Mouse (Mus musculus): ENCODE data around the gene Eml6.
"Not testable (repeated sequence)": the region's sequence is repeated elsewhere in the genome, so short reads cannot be mapped to it uniquely, and the experiment has no call there.

Gene Eml6

GRCm38 (mm10) chr11:29870174-29870573 is 155.7 kb downstream of the Eml6 start:
- in situ Hi-C loops (cut with MboI; ENCODE audit: low pct_unique_long_range_greater_than_20kb in 1 of 2, low sequenced_read_pairs in 2 of 2, unreplicated experiment in 1 of 2): no loop called here

GRCm38 (mm10) chr11:29864269-29864668 is 161.6 kb downstream of the Eml6 start:
- in situ Hi-C loops (cut with MboI; ENCODE audit: low pct_unique_long_range_greater_than_20kb in 1 of 2, low sequenced_read_pairs in 2 of 2, unreplicated experiment in 1 of 2): no loop called here

GRCm38 (mm10) chr11:29861750-29862397 is 164.0 kb downstream of the Eml6 start:
- in situ Hi-C loops (cut with MboI; ENCODE audit: low pct_unique_long_range_greater_than_20kb in 1 of 2, low sequenced_read_pairs in 2 of 2, unreplicated experiment in 1 of 2): no loop called here

GRCm38 (mm10) chr11:29861040-29861439 is 164.8 kb downstream of the Eml6 start:
- in situ Hi-C loops (cut with MboI; ENCODE audit: low pct_unique_long_range_greater_than_20kb in 1 of 2, low sequenced_read_pairs in 2 of 2, unreplicated experiment in 1 of 2): no loop called here

GRCm38 (mm10) chr11:29840606-29841227 is 185.1 kb downstream of the Eml6 start:
- in situ Hi-C loops (cut with MboI; ENCODE audit: low pct_unique_long_range_greater_than_20kb in 1 of 2, low sequenced_read_pairs in 2 of 2, unreplicated experiment in 1 of 2): no loop called here

GRCm38 (mm10) chr11:29839781-29840180 is 186.1 kb downstream of the Eml6 start:
- in situ Hi-C loops (cut with MboI; ENCODE audit: low pct_unique_long_range_greater_than_20kb in 1 of 2, low sequenced_read_pairs in 2 of 2, unreplicated experiment in 1 of 2): no loop called here

- in situ Hi-C loops (cut with MboI; ENCODE audit: low pct_unique_long_range_greater_than_20kb in 1 of 2, low sequenced_read_pairs in 2 of 2, unreplicated experiment in 1 of 2): no loop called here
Measured at GRCm38 (mm10) chr11:29837066-29837465, 188.8 kb downstream of the Eml6 start.

- in situ Hi-C loops (cut with MboI; ENCODE audit: low pct_unique_long_range_greater_than_20kb in 1 of 2, low sequenced_read_pairs in 2 of 2, unreplicated experiment in 1 of 2): no loop called here
Measured at GRCm38 (mm10) chr11:29827729-29828128, 198.1 kb downstream of the Eml6 start.

- in situ Hi-C loops (cut with MboI; ENCODE audit: low pct_unique_long_range_greater_than_20kb in 1 of 2, low sequenced_read_pairs in 2 of 2, unreplicated experiment in 1 of 2): no loop called here
Measured at GRCm38 (mm10) chr11:29826001-29826400, 199.8 kb downstream of the Eml6 start.

- in situ Hi-C loops (cut with MboI; ENCODE audit: low pct_unique_long_range_greater_than_20kb in 1 of 2, low sequenced_read_pairs in 2 of 2, unreplicated experiment in 1 of 2): not testable (repeated sequence)
Measured at GRCm38 (mm10) chr11:29825271-29825718, 200.5 kb downstream of the Eml6 start, which contains the start of gene 4931440F15Rik. Gene 4931440F15Rik, minus strand, starts transcription at chr11:29825668.

GRCm38 (mm10) chr11:29824474-29825270 is 201.2 kb downstream of the Eml6 start:
- in situ Hi-C loops (cut with MboI; ENCODE audit: low pct_unique_long_range_greater_than_20kb in 1 of 2, low sequenced_read_pairs in 2 of 2, unreplicated experiment in 1 of 2): not testable (repeated sequence)

GRCm38 (mm10) chr11:29823141-29823540 is 202.7 kb downstream of the Eml6 start:
- in situ Hi-C loops (cut with MboI; ENCODE audit: low pct_unique_long_range_greater_than_20kb in 1 of 2, low sequenced_read_pairs in 2 of 2, unreplicated experiment in 1 of 2): no loop called here

GRCm38 (mm10) chr11:29815670-29816069 is 210.2 kb downstream of the Eml6 start:
- in situ Hi-C loops (cut with MboI; ENCODE audit: low pct_unique_long_range_greater_than_20kb in 1 of 2, low sequenced_read_pairs in 2 of 2, unreplicated experiment in 1 of 2): no loop called here

- in situ Hi-C loops (cut with MboI; ENCODE audit: low pct_unique_long_range_greater_than_20kb in 1 of 2, low sequenced_read_pairs in 2 of 2, unreplicated experiment in 1 of 2): no loop called here
Measured at GRCm38 (mm10) chr11:29815261-29815660, 210.6 kb downstream of the Eml6 start.

- in situ Hi-C loops (cut with MboI; ENCODE audit: low pct_unique_long_range_greater_than_20kb in 1 of 2, low sequenced_read_pairs in 2 of 2, unreplicated experiment in 1 of 2): no loop called here
Measured at GRCm38 (mm10) chr11:29813267-29813666, 212.6 kb downstream of the Eml6 start.

- in situ Hi-C loops (cut with MboI; ENCODE audit: low pct_unique_long_range_greater_than_20kb in 1 of 2, low sequenced_read_pairs in 2 of 2, unreplicated experiment in 1 of 2): no loop called here
Measured at GRCm38 (mm10) chr11:29812475-29812874, 213.4 kb downstream of the Eml6 start.

GRCm38 (mm10) chr11:29810324-29810723 is 215.5 kb downstream of the Eml6 start:
- in situ Hi-C loops (cut with MboI; ENCODE audit: low pct_unique_long_range_greater_than_20kb in 1 of 2, low sequenced_read_pairs in 2 of 2, unreplicated experiment in 1 of 2): no loop called here

GRCm38 (mm10) chr11:29808981-29809589 is 216.7 kb downstream of the Eml6 start:
- in situ Hi-C loops (cut with MboI; ENCODE audit: low pct_unique_long_range_greater_than_20kb in 1 of 2, low sequenced_read_pairs in 2 of 2, unreplicated experiment in 1 of 2): no loop called here

Measured in mouse embryonic stem cell (cell line).